Mouse (Mus musculus) gastrocnemius, postnatal 10 days (tissue): ENCODE measurements around the gene Sgsm1. TPM values are rescaled to one million over a fixed set of nuclear protein-coding genes. Genes with fewer than 3 reads are reported as not detected.

Experiments used
- DNase-seq: peaks from one replicate; pipeline ENCODE4 v3.0.0; 2021; ENCODE audit warnings: mixed read lengths
- total RNA-seq, 2 experiments: library from RNA; stranded (reverse); gene quantifications; 2 replicates each; pipeline ENCODE4 v1.2.3; 2021

Gene Sgsm1
- total RNA-seq, 2 experiments from 2014 or later, result 0.65 to 1.2 TPM

DNA sequence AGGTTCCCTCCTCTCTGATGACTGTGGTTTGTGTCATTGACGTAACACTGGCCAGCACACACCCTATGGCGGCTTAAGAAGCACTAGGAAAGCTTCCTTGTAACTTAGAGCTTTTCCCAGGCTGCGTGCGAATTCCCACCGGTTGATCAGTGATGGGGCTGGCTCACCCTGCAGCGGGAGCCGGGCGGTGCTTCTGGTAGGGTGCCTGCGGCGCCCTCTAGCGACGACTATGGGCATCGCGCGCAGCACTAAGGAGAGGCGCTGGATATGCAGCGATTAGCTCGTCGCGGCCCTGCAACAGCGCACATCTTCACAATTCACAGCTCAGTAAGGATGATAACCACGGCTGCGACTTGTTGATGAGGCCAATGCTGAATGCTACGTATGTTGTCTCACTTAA is 3.4 kb upstream of the Sgsm1 start:
- peak; percentile 82 for DNase-seq

DNA sequence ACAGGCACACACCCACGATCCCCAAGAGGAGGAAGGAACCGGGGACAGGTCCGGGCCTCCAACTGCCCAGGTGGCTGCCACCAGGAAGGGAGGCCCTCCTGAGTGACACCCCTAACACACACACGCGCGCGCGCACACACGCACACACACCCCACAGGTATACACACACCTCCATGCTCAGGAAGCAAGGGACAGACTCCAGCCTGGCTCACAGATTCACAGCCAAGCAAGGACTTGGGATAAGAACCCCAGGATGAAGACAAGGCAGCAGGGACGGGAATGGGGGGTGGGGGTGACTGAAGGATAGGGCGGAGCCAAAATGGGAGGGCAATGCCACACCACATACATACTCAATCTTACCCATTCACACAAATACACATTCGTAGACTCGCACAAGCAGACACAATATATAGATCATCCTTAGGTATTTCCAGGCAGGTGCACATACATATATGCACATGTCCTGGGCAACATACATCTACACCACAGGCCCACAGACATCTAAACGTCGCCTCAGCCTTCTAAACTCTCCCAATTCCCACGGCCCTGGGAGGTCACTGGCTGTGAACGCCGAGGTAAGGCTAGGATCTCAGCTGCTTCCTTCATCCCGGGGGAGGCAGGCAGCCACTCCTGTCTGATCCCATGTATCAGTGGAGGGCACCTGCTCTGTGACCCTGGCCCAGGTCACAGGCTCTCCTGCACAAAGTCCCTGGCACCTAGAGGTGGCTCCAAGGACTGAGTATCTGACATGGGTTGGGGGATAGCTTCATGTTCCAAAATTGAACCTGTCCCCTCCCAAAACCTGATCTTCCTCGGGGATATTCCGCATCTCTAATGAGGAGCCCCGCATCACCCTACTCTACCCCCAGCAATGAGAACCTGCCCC is 852 bp downstream of the Sgsm1 start:
- DNase-seq, result no peak

DNA sequence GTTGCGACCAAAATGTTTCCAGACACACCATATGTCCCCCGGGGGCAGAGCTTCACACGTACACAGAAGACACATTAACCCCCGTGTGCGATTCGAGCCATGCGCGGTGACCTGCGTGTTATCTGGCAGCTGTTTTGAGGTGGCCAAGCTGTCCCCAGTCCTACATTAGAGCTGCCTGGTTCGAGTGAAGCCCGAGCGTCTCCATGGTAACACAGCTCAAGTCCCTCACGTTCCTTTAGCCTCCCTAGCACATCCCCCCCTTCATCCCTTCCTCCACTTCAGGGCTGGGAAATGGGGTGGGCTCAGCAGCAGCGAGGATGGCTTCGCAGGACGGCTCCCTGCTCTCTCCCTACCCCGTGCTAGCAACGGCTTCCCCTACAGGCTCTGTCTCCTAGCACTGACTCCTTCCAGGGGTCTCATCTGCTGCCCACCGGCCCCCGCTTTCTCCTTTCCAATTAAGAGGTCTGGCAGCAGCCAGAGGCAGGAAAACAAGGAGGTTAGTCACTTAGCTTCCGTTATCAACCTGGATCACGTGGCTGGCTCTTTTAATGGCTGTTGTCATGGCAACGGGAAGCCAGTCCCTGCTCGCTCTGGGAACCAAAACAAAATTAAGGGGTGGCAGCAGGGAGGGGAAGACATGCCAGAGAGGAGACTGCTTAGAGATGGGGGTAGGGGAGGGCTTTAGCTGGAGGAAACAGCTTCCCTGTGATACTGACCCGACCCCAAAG is 3.7 kb downstream of the Sgsm1 start:
- no peak for DNase-seq

DNA sequence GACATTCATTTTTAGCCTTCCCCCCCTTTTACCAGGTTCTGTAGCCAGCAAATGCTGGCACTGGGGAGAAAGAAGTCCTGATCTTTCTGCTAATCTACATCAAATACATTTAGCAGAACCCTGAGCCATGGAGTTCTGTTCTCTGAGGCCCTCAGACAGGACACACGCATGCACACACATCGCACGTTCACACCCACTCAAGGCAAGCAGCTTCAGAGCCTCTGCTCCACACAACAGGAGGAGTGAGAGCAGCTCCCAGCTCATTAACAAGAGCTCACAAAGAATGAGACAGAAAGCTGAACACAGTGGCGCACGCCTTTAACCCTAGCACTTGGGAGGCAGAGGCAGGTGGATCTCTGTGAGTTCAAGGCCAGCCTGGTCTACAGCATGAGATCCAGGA is 6.1 kb downstream of the Sgsm1 start:
- no peak for DNase-seq

DNA sequence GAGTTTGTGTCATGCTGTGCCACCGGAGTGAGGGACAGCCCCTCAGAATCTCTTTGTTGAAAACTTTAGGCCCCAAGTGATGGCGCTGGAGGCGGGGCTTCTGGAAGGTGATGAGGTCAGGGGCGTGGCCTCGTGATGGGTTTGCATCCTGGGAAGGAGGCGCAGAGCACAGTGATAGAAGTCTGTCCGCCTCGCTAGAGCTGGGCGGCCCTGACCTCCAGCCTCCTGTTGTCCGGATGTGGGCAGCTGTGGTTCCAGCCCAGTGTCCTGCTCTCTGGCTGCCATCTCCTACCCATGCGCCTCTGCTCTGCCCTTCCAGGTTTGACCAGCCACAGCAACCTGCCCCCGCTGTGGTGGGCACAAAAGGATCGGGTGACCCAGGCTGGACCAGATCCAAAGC is 8.7 kb downstream of the Sgsm1 start:
- DNase-seq, result no peak

DNA sequence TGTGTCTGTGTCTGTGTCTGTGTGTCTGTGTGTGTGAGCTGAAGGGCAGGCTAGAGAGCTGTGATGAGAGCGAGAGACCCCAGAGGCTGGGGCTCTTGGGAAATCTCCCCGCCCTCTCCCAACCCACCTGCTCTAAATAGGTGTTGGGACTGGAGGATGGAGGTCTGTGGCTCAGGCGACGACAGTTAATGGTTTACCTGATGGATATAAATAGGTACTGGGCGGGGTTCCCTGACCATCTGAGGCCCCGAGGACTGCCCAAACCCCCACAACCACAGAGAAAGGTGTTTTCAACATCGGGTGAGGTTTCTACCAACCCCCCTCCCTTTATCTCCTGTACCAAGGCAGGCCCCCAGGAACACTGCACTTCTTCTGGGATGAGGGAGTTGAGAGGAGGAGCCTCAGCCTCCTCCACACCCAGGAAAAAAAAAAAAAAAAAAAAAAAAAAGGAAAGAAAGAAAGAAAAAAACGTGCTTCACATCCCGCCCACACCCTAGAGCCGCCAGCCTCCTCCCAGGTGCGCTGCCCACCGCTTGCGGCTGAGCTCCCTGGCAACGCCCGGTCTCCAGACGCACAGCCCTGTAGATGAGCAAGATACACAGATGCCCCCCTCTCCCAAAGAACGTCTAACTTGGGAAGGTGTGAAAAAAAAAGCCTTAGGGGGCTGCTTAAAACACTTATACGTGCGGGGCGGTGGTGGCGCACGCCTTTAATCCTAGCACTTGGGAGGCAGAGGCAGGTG is 10.3 kb downstream of the Sgsm1 start:
- DNase-seq, result no peak

DNA sequence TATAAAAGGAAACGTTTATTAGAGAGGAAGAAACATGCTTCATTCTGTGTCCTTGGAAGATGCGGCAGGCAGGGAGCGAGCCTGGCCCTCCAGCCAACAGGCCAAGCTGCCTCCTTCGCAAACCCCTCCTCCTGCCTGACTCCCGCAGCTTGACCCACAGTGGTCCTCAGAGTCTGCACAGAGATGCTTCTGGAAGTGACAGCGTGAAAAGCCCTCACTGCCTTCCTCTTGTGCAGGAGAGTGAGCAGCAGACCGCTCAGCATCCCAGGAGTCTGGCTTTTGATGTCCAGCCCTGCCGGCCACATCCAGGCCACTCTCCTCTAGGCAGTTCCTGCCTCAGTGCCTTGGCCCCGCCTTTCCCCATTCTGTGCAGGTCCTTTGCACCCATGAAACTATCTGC is 11.2 kb downstream of the Sgsm1 start:
- no peak for DNase-seq

DNA sequence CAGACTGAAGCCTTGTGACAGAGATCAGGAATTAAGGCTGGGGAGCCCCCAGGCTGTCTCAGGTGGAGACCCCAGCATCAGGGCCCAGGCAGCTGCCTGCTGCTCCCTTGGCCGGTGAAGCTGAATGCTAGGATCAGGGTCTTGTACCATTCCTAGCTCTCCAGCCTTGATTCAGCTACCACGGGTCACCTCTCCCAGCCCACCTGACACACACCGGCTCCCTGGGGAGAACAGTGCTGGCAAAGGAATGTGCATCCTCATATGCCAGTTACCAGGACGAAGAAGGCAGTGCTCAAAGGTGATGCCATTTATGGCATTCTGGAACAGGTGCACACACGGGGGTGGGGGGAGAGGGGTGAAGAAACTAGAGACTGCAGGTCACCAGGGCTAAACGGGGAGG is 11.8 kb downstream of the Sgsm1 start:
- no peak for DNase-seq

DNA sequence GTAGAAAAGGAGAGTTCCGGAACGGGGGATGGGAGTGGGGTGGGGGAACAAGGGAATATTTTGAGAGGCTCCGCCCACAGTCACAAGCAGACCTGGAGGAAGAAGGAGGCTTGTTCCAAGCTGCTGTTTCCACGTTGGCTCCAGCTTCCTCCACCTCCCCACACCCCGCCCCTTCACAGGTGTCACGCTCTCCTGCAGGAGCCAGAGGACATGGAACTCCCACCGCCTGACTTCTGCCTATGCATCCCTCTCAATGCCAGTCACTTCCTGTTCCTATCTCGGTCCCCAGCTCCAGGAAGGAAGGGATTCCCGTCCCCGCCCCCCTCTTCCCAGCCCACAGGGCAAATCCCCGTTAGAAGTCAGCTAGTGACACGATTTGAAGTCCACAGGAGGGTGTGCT is 12.5 kb downstream of the Sgsm1 start:
- DNase-seq, result no peak

DNA sequence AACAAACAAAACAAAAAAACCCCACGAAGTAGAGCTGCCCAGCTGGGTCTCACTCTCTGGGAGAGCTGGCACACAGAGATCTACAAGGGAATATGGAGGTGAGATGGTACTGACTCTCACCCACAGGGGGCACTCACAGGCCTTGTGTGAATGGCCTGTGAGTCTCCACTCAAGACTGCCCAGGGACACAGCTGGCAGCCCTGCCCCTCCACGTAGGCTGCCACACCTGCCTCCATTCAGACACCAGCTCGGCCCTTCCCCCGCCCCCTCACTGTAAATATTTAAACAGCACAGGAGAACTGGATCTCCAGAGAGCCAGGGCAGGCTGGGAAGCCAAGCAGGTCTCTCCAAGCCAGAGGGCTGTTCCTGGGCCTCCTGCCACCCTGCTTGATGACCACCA is 14.8 kb downstream of the Sgsm1 start:
- DNase-seq, result no peak

DNA sequence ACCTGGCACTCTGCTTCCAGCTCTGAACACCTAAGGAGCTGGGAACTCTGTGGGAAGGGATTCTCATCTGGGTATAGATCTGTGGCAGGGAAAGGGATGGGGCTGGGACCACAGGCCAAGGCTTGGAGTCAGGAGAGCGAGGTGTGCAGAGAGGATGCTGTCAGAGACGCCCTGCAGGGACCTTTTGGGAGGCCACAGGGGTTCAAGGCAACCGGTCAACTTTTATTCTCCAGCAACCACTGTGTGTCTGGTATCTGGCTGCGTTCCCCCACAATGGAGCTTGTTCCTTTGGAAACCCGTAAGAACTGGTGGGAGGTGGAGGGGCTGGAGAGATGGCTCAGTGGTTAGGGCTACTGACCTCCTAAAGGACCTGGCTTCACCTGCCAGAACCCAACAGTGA is 16.0 kb downstream of the Sgsm1 start:
- no peak for DNase-seq

DNA sequence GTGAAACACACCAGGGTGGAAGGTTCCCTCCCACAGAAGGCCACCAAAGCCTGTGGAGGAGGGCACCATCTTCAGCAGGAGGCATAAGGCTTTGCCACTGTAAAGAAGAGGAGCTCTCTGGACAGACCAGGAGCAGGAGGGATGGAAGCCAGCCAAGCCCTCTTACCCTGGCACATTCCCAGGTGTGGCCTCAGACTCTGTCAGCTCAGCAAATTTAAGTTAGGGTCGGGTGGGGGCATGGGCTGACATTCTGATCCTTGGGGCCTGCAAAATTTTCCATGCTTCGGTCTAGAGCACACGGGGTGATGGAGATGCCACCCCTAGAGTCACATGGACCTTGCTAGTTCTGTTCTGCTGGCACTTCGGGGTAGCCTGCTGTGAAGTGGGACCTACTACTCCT is 17.1 kb downstream of the Sgsm1 start:
- no peak for DNase-seq

DNA sequence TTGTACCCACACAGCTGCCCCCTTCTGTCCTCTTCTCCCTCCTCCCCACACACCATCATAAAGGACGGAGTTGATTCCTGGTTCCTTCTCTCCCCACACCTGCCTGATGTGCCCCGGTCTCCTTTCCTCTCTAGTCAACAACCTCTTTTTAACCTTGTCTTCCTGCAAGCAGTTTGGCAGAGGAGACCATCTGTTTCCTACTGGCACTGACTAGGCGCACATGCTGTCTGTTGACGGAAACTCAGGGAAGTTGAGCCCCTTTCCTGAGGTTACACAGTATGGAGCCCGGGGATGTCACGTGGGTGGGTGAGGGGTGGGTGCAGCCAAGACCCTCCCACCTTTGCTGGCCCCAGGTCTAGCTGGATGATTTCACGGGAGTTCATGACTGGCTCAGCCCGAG is 17.8 kb downstream of the Sgsm1 start:
- DNase-seq, result no peak

DNA sequence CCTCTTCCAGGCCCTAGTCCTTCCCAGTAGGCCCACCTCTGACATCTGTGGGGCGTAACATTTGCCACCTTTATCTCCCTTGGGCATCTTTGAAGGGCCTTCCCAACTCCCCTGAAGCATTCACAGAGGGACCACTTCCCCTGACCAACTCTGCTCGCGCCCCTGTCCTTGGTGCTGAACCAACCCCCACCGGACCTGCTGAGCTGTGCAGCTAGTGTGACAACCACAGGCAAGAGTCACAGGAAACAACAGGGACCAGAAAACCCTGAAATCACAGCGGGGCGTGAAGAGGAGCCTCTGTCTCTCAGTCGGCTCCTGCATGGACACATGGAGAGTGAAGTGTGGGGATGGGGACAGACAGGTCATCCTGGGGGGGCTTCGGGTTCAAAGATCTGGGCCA is 18.4 kb downstream of the Sgsm1 start:
- peak; percentile 38 for DNase-seq

DNA sequence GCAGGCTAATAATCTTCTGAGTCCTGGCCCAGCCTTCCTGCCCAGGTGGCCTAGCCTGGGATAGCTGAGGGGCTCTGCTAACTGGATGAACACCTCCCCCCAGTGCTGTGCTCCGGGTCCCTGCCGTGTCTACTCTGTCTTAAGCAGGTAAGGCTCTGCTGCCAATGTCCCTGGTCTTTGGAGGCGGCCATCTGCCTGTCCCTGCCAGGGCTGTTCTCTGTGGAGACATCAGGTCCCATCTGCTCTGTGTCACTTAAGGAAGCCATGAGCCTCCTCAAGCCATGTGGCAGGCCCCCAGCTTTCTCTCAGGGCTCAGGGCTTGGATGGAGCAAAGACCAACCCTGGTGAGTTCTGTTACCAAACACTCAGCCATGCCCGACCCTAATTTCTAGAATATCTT is 19.5 kb downstream of the Sgsm1 start:
- no peak for DNase-seq

DNA sequence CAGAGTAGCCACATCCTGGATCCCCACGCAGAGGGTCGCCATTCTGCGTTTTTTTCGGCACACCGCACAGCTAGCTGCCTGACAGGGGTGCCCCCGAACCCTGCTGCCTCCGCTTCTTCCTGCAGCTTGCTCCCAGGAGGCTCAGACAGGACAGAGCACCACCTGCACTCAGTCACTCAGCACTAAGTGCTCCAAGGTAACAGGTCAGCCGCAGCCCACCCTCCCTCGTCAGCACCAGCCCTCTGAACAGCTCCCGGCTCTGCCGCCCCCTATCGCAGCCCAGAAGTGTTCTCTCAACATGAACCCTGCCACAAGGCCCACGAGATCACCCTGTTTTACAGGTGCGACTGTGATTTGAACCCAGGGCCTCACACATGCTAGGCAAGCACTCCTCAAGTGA is 20.4 kb downstream of the Sgsm1 start:
- DNase-seq, result no peak

DNA sequence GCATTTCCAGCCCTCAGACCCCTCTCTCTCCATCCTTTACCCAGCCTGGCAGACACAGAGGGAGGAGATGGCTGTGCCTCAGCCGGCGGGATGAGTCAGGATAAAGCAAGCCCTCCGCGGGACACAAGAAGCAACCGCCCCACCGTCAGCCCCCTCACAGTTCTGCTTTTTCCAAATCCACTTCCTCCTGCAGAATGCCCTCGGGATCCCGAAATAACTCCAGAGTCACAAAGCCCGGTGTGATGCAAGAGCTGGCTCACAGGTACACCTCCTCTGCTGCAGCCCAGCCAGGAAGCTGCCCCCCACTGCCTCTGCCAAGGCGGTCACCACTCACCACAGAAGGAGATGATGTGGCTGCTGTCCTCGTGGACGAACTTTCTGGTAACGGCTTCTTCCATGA is 22.1 kb downstream of the Sgsm1 start:
- no peak for DNase-seq

DNA sequence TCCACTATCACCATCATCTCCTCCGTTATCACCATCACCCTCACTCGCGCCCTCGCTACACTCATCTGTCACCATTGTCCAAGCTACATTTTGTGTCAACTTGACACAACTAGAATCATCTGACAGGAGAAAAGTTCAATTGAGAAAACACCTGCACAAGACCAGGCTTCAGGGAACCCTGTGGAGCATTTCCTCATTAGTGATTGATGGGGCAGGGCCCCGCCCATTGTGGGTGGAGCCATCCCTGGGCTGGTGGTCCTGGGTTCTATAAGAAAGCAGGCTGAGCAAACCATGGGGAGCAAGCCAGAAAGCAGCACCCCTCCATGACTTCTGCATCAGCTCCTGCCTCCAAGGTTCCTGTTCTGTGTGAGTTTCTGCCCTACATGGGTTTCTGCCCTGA is 22.8 kb downstream of the Sgsm1 start:
- DNase-seq, result no peak

DNA sequence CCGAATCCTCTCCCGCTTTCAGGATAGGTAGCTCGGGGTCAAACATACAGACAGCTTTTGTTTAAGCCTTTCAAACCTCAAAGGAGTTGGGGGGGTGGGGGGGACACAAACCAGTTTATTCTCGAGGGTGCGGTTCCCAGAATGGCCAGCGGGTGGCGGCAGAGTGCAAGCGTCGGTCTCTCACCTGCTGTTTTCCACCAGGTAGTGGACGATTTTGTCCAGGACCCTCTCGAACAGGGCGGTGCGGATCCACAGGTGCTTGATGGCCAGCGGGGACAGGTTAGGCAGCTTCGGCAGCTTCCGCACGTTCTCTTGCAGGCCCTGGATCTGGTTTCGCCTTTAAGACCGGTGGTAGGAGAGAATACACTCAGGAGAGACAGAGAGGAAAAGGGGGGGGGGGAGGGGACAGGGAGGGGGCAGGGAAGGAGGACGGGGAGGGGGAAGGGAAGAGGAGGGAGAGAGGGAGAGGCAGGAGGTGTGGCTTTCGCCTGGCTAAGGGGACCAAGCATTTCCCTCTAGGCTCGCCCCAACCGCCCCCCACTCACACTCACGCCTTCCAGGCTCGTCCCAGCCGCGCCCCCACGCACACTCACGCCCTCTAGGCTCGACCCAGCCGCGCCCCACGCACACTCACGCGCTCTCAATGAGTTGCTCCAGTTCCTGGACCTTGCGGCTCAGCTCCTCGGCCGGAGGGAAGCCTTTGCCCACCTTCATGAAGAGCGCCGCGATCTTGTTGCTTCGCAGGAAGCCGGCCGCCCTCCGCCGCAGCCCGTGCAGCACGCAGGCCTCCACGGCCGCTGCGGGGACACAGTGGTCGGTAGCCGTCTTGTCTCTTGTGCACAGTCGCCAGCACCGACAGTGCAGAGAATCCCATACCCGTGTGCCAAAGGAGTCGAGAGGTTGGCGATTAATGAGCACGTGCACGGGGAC is 23.7 kb downstream of the Sgsm1 start:
- peak; percentile 60 for DNase-seq

DNA sequence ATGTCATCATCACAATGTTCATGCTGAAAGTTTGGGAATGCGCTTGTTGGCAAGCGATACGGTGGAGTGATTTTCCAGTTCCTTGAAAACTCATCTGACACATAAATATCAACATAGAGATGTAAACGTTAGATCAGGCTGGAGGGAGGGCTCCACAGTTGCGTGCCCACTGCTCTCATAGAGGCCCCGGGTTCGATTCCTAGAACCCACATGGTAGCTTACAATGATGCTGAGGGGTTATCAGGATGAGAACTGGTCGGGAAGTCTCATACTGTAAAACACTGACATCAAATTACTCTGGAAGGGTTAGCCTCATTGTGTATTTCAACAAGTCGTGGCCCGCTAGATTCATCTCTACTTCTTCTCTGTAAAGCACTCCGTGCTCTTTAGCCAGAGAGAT is 24.5 kb downstream of the Sgsm1 start:
- no peak for DNase-seq

DNA sequence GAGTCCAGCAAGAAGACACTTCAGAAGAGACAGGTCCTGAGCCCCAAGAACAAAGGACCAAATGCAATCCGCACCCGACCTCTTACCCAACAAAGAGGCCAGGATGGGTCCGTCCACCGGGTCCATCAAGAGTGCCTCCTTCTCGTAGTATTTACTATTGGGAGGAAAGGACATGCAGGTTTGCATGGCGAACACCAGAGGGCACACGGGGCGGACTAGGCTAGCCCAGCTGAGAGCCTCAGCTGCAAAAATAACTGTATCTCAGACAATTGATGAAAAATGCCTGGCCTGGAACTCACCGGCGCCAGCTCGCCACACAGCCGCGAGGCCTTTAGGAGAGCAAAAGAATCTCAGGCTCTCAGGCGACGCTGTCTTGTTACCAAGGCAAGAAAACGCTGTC is 25.0 kb downstream of the Sgsm1 start:
- DNase-seq, result no peak

DNA sequence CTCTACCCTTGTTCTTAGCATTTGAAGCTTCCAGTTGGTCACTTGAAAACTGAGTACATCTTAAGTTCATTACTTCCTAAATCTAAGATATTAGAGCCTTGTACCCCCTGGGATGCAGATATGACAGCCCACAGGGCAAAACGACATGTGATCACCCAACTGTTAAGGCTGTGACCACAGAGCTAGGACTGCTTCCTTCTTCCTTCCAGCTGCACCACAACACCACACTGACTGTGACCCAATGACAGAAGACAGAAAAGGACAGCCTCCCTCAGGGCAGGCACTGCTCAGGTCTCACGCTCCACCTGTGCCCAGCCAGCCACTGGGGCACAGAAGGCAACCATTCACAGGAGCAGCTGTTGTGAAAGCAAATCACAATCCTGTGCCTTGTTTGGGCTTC is 26.9 kb downstream of the Sgsm1 start:
- no peak for DNase-seq
